Mouse (Mus musculus) thymus, postnatal 0 days (tissue): ENCODE results near the gene Ndufaf2. TPM values are rescaled to one million over a fixed set of nuclear protein-coding genes. Genes with fewer than 3 reads are reported as not detected.

Experiments used
- DNase-seq: peaks from one replicate; pipeline ENCODE4 v3.0.0-alpha.2; 2015; ENCODE audit warnings: low spot score
- polyA plus RNA-seq: library from polyadenylated mRNA; unstranded; fragments of >200 nt; fragmentation: Nextera tagmentation; extraction: Ambion mirVana; gene quantifications from 2 replicates; pipeline ENCODE4 v1.2.1, GENCODE M21; 2015

The Ndufaf2 gene
- polyA plus RNA-seq, 1 experiment from 2014 or later: 44.3 TPM

DNA sequence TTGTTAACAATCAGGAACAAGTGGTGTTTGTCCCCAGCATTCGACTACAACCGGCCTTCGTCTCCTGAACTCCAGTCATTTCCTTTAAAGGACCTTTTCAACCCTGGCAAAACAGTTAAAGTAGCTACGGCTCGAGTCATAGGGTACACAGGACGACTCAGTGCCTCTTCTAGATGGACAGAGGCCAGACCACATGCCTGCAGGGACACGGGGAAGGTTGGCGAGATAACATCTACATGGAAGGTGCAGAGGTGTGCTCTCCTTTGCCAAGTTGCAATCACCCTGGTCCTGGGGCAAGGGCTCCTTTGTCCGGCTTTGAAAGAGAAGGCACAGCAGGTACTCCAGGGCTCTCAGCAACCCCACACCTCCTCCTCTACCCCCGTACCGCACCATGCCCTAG is 195.0 kb downstream of the Ndufaf2 start:
- DNase-seq: no peak

DNA sequence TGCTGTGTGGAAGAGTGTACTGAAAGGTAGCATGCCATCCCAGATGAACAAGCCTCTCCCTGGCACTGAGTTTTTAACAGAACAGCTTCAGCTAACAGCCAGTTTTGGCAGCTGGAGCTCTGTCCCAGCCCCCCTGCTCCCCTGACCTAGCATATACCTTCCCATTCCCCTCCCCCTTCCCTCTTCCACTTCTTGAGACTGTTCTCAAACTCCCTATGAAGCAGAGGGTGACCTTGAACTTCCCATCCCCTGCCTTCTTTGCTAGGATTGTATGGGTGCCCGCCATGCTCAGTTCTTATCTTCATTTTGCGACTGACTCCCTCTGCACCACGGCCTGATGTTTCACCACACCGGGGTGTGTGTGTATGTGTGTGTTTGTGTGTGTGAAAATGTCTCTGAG is 195.7 kb downstream of the Ndufaf2 start:
- DNase-seq: no peak

DNA sequence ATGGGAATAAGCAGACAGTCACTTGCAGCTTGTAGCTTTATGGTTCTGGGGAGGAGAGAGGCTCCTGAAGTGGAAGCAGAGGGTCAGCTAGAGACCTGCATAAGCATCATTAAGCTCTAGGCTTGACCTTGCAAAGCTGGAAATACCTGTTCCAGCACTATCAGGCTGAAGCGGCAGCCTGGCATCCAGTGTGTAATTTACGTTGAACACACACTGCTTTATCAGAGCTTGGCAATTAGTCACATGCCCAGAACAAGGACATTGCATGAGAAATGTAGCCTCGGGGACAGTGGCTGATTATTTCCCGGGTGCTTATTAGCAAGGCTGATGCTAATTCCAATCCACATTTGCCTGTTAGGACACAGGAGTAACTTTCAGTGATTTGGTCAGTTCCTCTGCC is 196.5 kb downstream of the Ndufaf2 start:
- no peak for DNase-seq

DNA sequence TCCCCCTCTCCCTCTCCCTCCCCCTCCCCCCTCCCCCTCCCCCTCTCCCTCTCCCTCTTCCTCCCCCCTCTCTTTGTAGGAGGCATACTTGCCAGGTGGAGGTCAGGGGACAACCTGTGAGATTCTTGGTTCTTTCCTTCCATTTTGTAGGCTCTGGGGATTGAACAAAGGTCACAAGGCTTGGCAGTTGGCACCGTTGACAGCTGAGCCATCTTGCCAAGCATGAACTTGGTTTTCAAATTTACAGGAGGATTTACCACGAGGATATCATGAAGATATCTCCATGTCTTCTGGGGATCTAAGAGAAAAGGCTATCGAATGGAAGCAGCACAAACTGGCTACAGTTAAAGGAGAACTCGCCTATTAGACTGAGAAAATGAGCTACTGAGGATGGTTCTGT is 196.9 kb downstream of the Ndufaf2 start:
- no peak for DNase-seq

DNA sequence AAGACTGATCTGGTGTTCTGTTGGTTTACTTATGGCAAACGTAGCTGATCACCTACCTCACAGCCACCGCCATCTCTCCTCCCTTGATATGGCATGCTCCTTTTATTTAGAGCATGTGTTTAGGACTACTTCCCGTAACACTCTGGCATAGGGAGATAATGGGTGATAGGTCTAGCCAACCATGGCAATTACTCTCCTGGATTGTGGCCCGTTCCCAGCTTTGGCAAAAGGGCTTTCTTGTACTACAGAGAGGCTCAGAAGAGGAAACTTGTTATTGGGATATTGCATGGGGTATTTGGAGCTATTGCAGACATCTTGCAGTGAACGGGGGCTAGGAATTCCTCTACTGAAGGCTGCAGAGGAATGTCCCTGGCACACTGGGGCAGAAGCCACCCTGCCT is 197.9 kb downstream of the Ndufaf2 start:
- no peak for DNase-seq

DNA sequence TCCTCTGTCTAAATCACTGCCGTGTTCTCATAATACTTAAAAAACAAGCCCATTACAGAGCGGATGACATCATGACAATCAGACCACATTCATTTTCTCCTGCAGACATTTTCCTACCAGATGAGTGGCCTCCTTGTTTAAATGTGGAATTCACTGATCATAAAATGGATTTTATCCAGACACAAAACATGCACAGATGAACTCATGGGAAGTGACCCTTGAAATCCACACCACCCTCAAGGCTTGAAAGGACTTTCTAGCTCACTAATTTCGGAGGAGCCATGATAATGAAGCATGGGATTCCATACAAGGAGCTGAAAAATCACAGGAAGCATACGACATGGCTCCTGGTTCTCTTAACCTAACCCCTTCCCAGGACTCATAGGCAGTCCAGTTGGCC is 198.5 kb downstream of the Ndufaf2 start:
- DNase-seq: no peak

DNA sequence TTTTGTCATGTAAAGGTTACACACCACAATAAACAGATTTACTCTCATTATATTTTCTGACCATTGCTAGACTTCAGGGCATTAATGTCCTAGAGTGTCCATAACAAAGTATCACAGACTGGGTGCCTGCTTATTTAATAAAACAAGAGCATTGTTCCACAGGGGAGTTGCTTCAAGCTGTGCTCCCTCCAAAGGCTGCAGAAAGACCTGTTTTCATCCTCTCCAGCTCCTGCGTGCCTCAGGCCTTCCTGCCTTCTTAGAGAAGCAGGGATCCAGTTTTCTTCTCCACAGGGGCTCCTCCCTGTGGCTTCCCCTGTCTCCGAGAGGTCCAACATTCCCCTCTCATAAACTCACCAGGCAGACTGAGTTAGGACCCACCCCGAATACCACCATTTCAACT is 202.2 kb downstream of the Ndufaf2 start:
- no peak for DNase-seq

DNA sequence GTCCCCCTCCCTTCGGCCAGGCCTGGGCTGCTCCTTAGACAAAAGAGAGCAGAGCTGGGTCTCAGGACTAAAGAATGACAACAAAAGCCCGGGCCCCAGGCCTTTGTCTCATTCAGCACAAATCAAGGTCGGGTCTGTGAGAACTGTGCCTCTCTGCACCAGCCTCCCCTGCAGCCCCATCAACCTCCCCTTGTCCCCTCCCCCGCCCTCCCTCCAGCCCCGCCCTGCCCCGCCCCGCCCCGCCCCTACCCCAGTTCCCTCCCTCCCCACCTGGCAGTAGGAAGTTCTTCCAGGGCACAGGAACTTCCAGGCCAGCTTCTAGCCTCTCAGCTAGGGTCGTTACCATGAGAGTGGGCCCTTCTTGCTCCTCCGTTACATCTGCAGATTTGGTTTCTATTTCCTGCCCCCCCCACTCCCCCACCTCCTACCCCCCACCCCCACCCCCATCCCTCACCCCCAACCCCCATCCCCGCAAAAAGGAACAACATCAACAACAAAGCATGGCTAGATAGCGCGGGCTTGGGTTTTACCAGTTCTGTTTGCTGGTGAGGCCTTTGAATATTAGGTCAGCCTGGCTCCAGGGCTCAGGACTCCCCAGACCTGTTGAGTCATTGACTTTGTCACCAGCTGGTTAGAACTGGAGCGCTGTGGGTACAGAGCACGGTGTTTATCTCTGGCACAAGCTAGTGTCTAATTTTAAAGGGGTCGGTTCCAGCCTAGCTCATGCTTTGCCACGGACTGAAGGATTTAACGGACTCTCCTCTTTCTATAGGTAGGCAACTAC is 202.9 kb downstream of the Ndufaf2 start:
- peak; percentile 53 for DNase-seq

DNA sequence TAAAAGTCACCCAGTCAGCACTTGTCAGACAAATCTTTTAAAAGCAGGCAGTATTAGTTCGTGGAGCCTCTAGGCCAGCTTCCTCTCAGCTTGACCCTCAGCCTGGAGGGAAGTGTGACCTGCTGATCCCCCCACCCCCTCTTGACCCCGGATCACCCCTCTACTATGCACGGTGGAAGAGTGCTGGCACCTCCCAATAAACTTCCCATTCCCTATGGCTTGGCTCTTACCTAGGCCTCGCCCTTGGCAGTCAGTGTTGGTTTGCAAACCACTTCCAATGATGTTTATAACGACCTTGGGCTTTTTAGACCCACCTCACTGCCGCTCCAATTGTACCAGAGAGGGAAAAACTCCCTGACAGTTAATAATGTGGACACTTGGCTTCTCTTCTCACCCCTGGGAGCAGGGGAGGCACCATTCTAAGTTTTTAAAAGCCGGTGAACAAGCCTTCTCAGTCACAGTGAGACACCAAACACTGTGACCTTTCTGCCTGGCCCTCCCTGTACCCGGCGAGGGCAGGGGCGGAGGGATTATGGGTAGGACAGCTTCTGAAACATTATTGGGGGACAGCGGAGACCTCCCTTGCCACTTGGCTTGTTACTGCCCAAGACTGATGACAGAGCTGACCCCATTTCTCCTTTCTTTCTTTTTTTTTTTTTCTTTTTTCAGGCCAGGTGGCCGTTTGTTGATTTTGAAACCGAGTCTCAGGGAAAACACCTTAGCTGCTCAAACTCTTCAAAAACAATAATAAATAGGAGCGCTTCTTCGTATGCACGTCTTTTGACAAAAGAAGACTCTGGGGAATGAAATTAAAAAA is 203.8 kb downstream of the Ndufaf2 start:
- DNase-seq: no peak

DNA sequence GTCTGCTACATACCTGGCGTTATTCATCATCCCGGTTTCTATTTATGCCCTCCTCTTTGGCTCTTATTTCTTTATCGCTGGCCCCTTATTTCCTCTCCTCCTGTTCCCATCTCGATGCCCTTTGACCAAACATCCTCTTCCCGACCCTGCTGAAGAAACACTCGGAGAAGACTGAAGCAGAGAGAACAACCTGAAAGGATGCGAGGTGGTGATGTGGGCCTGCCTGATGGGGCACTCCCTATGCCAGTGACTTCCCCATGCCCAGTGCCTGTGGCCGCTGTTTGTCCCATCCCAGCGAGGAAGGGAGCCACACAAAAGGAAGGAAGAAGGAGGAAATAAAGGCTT is 204.4 kb downstream of the Ndufaf2 start:
- DNase-seq: no peak

Other genes starting within 250 kb of the Ndufaf2 start
- 83.0 and 83.4 TPM in 2 replicates for gene Smim15, start 114.2 kb downstream of the Ndufaf2 start, polyA plus RNA-seq
- 16.6 and 18.2 TPM in 2 replicates for gene Ercc8, start 108 bp upstream of the Ndufaf2 start, polyA plus RNA-seq
- gene Elovl7, start 55.8 kb upstream of the Ndufaf2 start, polyA plus RNA-seq: 1.2 and 1.5 TPM in 2 replicates
- 11.9 and 14.3 TPM in 2 replicates for gene Depdc1b, start 157.7 kb upstream of the Ndufaf2 start, polyA plus RNA-seq